Mouse (Mus musculus): ENCODE measurements at regions not wholly inside any gene's neighbourhood (a gene's known extent, or its start where the extent isn't known, plus 50 kb on each side); places are given as distances from the start of the nearest gene placed in this dataset.

DNA sequence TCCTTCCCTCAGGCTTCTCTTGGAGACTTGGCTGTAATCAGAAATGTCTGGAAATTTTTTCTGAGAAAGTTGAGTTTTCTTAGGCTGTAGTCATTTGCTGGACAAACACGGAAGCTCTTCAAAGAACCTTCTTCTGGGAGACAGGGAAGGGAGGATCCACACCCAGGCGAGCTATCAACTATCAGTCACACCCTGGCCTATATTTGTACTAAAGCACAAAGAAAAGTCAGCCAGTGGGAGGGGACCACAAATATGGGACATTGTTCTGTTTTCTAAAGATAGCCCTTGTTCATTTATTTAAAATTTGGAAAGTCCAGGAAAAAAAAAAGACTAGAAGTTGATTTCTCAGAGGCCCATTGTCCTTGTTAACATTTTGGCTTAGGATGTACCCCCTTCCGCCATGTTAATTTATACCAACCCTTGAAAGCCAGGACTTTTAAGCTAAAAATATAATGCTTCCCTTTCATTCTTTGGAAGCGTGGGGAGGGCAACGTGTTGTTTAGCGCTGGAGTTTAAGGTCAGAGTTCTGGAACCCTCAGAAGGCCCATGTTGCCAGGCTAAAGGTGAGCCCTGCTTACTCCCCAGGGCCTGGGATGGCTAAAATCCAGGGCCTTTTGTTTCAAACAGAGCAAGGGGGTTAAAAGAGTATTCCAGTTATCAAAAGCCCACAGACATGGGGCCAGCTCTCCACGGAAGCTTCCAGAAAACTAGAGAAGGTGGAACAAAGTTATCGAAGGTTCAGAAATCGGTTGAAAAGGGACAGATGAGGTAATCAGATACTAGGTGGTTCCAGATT is 99.0 kb upstream of the Max start:
- no peaks in the 10 kb centered on the region for H3K4me1 ChIP-seq (ENCODE audit: control insufficient read depth, insufficient read depth, low read length)
- no peak overlapping the region for H3K27ac ChIP-seq (replicated peaks; ENCODE audit: low read depth, low read length)
- no peaks in the 10 kb centered on the region for H3K27me3 ChIP-seq (ENCODE audit: control insufficient read depth, insufficient read depth, low read length)
- no peak overlapping the region for H3K9ac ChIP-seq (replicated peaks; ENCODE audit: low read length)
- H3K36me3 ChIP-seq (ENCODE audit: control insufficient read depth, insufficient read depth, low read length): no peaks in the 10 kb centered on the region
- H3K4me3 ChIP-seq (replicated peaks; ENCODE audit: low read depth, low read length): no peak overlapping the region
- ATAC-seq (ENCODE audit: low FRiP score, low TSS enrichment) (no peak), DNase-seq (no peak)
- WGBS: 82% methylated on average over 9 of the region's 9 CpGs
- H3K9me3 ChIP-seq (ENCODE audit: control insufficient read depth, low read length): no peaks in the 10 kb centered on the region
- H3K4me2 ChIP-seq (ENCODE audit: low read length): no peak overlapping the region

- no peaks in the 10 kb centered on the region for H3K27me3 ChIP-seq (ENCODE audit: control insufficient read depth, insufficient read depth, low read length)
- H3K9ac ChIP-seq (replicated peaks; ENCODE audit: low read length): no peak overlapping the region
- H3K4me2 ChIP-seq (ENCODE audit: low read length): peak overlapping the region; percentile 22; the same call in 1 of the 2 replicates
- H3K36me3 ChIP-seq (ENCODE audit: control insufficient read depth, insufficient read depth, low read length): no peaks in the 10 kb centered on the region
- H3K4me1 ChIP-seq (ENCODE audit: control insufficient read depth, insufficient read depth, low read length): no peaks in the 10 kb centered on the region
- DNase-seq (peak; percentile 17), ATAC-seq (ENCODE audit: low FRiP score, low TSS enrichment) (no peak)
- no peak overlapping the region for H3K4me3 ChIP-seq (replicated peaks; ENCODE audit: low read depth, low read length)
- no peaks in the 10 kb centered on the region for H3K9me3 ChIP-seq (ENCODE audit: control insufficient read depth, low read length)
- H3K27ac ChIP-seq (replicated peaks; ENCODE audit: low read depth, low read length): no peak overlapping the region
- WGBS: 24% methylated on average over 16 of the region's 16 CpGs
Observed at GRCm38 (mm10) chr12:77060060-77060695, 98.2 kb upstream of the Max start.

DNA sequence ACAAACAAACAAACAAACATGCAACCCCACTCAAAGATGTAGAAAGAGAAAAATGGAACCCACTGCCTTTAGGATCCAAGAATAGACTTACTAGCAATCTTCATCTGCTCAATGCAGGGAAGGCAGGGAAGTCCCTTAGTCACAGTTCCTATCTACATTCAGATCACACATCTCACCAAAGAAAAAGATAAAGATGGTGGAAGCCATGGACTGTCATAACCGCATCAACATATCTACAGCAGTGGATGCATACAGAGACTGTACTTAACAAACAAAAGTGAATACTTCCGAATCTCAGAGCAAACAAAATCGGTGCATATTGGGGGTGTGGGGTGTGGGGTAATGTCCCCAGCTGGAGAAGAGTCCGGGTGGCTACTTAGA is 97.7 kb upstream of the Max start:
- DNase-seq (no peak), ATAC-seq (ENCODE audit: low FRiP score, low TSS enrichment) (no peak)
- Histone ChIP-seq H3K4me3 (replicated peaks; ENCODE audit: low read depth, low read length) (no peak overlapping the region), H3K27ac (replicated peaks; ENCODE audit: low read depth, low read length) (no peak overlapping the region), H3K9me3 (ENCODE audit: control insufficient read depth, low read length) (no peaks in the 10 kb centered on the region), H3K36me3 (ENCODE audit: control insufficient read depth, insufficient read depth, low read length) (no peaks in the 10 kb centered on the region), H3K9ac (replicated peaks; ENCODE audit: low read length) (no peak overlapping the region), H3K4me2 (ENCODE audit: low read length) (no peak overlapping the region), H3K4me1 (ENCODE audit: control insufficient read depth, insufficient read depth, low read length) (no peaks in the 10 kb centered on the region), H3K27me3 (ENCODE audit: control insufficient read depth, insufficient read depth, low read length) (no peaks in the 10 kb centered on the region)
- 83% methylated on average over 4 of the region's 4 CpGs for WGBS

DNA sequence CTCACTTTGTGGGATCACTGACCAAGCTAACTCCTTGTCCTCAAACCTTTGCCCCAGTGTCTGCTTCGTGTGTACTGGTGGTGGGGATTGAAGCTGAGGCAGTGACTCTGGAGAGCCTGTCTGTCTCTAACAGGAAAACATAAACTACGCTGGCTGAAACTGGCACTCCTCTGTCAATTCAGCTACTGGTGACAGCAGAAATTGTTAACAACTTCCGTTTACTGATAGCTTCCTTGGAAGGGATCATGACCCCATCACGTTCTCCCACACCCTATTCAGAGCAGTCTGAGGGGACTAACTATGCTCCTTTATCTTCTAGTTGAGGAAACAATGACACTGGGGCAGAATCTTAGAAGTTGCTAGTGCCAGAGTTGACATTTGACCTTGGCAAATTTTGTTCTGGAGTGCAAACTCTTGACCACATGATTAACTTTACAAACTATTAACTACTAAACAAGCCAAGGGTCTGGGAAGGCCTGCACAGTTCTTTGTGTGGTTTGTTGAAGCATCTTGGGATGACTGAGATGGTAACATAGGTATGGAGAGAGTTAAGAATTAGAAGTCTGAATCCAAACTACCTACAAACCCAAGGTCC is 96.7 kb upstream of the Max start:
- no peak overlapping the region for H3K4me3 ChIP-seq (replicated peaks; ENCODE audit: low read depth, low read length)
- no peaks in the 10 kb centered on the region for H3K4me1 ChIP-seq (ENCODE audit: control insufficient read depth, insufficient read depth, low read length)
- H3K9me3 ChIP-seq (ENCODE audit: control insufficient read depth, low read length): no peaks in the 10 kb centered on the region
- ATAC-seq (ENCODE audit: low FRiP score, low TSS enrichment) (no peak), DNase-seq (no peak)
- no peaks in the 10 kb centered on the region for H3K36me3 ChIP-seq (ENCODE audit: control insufficient read depth, insufficient read depth, low read length)
- no peaks in the 10 kb centered on the region for H3K27me3 ChIP-seq (ENCODE audit: control insufficient read depth, insufficient read depth, low read length)
- WGBS: 57% methylated on average over 4 of the region's 4 CpGs
- H3K9ac ChIP-seq (replicated peaks; ENCODE audit: low read length): no peak overlapping the region
- no peak overlapping the region for H3K27ac ChIP-seq (replicated peaks; ENCODE audit: low read depth, low read length)
- H3K4me2 ChIP-seq (ENCODE audit: low read length): no peak overlapping the region

DNA sequence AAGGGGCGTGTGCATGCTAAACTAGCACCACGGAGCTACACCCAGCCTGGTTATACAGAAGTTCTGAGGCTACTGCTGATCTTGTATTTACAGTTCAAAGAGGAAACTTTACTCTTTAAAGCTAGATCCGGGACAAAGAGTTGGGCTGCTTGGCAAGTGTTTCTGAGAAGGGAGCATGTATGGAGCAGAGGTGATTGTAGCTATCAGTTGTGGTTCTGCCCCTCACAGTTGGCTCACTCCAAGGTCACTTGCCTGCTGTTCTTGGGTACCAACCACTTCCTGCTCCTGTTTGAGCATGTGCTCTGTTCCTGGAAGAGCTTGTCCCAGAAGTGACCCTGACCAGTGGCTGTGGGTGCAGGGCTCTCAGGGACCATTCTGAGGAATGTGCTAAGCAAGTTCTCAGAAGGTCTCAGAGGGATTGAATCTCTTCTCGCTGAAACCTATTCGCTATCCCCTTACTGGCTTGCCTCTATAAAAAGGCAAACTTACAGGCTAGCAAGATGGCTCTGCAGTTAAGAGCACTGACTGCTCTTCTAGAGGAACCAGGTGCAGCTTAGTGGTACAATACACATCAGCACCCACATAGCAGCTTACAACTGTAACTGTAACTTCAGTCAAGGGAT is 94.9 kb upstream of the Max start:
- DNase-seq: no peak
- no peak overlapping the region for H3K27ac ChIP-seq (replicated peaks; ENCODE audit: low read depth, low read length)
- H3K27me3 ChIP-seq (ENCODE audit: control insufficient read depth, insufficient read depth, low read length): no peaks in the 10 kb centered on the region
- H3K4me1 ChIP-seq (ENCODE audit: control insufficient read depth, insufficient read depth, low read length): no peaks in the 10 kb centered on the region
- H3K9me3 ChIP-seq (ENCODE audit: control insufficient read depth, low read length): no peaks in the 10 kb centered on the region
- H3K9ac ChIP-seq (replicated peaks; ENCODE audit: low read length): no peak overlapping the region
- ATAC-seq (ENCODE audit: low FRiP score, low TSS enrichment): no peak
- no peak overlapping the region for H3K4me3 ChIP-seq (replicated peaks; ENCODE audit: low read depth, low read length)
- WGBS: 84% methylated on average over 5 of the region's 5 CpGs
- no peaks in the 10 kb centered on the region for H3K36me3 ChIP-seq (ENCODE audit: control insufficient read depth, insufficient read depth, low read length)
- H3K4me2 ChIP-seq (ENCODE audit: low read length): no peak overlapping the region

DNA sequence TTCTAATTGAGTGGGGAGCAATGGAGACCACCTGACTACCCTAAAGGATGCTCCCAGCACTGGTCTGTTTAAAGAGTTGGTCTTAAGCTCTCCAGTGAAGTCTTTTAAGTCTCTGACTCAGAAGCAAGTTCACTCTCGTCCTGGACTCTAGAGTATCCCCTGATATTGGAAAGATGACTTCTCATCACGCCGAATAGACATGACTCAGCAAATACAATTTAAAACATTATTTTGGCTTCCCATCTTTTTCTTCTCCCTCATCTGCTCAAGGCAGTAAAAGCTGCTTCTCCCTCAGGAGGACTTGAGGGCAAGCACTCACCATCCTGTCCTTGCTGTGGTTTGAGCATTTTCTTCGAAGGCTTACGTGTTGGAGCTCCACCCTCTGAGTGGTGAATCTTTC is 92.7 kb upstream of the Max start:
- ATAC-seq (ENCODE audit: low FRiP score, low TSS enrichment): no peak
- no peak overlapping the region for H3K4me2 ChIP-seq (ENCODE audit: low read length)
- no peak for DNase-seq
- no peak overlapping the region for H3K4me3 ChIP-seq (replicated peaks; ENCODE audit: low read depth, low read length)
- H3K36me3 ChIP-seq (ENCODE audit: control insufficient read depth, insufficient read depth, low read length): no peaks in the 10 kb centered on the region
- no peaks in the 10 kb centered on the region for H3K4me1 ChIP-seq (ENCODE audit: control insufficient read depth, insufficient read depth, low read length)
- WGBS: 88% methylated on average over 5 of the region's 5 CpGs
- H3K27me3 ChIP-seq (ENCODE audit: control insufficient read depth, insufficient read depth, low read length): no peaks in the 10 kb centered on the region
- H3K9me3 ChIP-seq (ENCODE audit: control insufficient read depth, low read length): no peaks in the 10 kb centered on the region
- H3K27ac ChIP-seq (replicated peaks; ENCODE audit: low read depth, low read length): no peak overlapping the region
- no peak overlapping the region for H3K9ac ChIP-seq (replicated peaks; ENCODE audit: low read length)

GRCm38 (mm10) chr12:77054211-77054610 is 92.2 kb upstream of the Max start:
- H3K9me3 ChIP-seq (ENCODE audit: control insufficient read depth, low read length): no peaks in the 10 kb centered on the region
- no peak for ATAC-seq (ENCODE audit: low FRiP score, low TSS enrichment)

DNA sequence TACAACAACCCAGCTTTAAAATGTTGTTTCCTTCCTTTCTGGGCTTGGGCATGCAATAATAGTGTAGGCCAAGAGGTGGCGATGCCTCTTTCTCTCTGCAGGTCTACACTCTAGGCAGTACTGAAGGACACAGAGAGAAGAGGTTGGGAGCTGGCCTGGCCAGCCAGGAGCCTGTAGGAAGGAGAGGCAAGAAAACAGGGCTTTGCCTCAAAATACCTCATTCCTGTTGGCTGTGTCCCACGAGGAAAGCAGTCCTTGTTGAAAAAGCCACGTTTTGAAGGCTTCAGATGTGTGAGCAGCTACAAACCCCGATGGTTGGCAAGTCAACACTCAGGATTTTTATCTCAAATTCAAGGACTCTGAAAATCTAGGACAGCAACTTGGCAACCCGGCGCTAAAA is 90.9 kb upstream of the Max start:
- no peak for ATAC-seq (ENCODE audit: low FRiP score, low TSS enrichment)
- no peak overlapping the region for H3K4me3 ChIP-seq (replicated peaks; ENCODE audit: low read depth, low read length)
- H3K4me2 ChIP-seq (ENCODE audit: low read length): no peak overlapping the region
- H3K27ac ChIP-seq (replicated peaks; ENCODE audit: low read depth, low read length): no peak overlapping the region
- WGBS: 80% methylated on average over 6 of the region's 6 CpGs
- H3K36me3 ChIP-seq (ENCODE audit: control insufficient read depth, insufficient read depth, low read length): no peaks in the 10 kb centered on the region
- no peaks in the 10 kb centered on the region for H3K9me3 ChIP-seq (ENCODE audit: control insufficient read depth, low read length)
- no peaks in the 10 kb centered on the region for H3K4me1 ChIP-seq (ENCODE audit: control insufficient read depth, insufficient read depth, low read length)
- peak; percentile 11 for DNase-seq
- H3K27me3 ChIP-seq (ENCODE audit: control insufficient read depth, insufficient read depth, low read length): no peaks in the 10 kb centered on the region
- H3K9ac ChIP-seq (replicated peaks; ENCODE audit: low read length): no peak overlapping the region

More at GRCm38 (mm10) chr12:77054211-77054610, 92.2 kb upstream of the Max start:
- Histone ChIP-seq H3K27me3 (ENCODE audit: control insufficient read depth, insufficient read depth, low read length) (no peaks in the 10 kb centered on the region), H3K9ac (replicated peaks; ENCODE audit: low read length) (no peak overlapping the region), H3K36me3 (ENCODE audit: control insufficient read depth, insufficient read depth, low read length) (no peaks in the 10 kb centered on the region), H3K27ac (replicated peaks; ENCODE audit: low read depth, low read length) (no peak overlapping the region), H3K4me3 (replicated peaks; ENCODE audit: low read depth, low read length) (no peak overlapping the region), H3K4me1 (ENCODE audit: control insufficient read depth, insufficient read depth, low read length) (no peaks in the 10 kb centered on the region), H3K4me2 (ENCODE audit: low read length) (no peak overlapping the region)
- DNase-seq: no peak
- 91% methylated on average over 7 of the region's 7 CpGs for WGBS

All from midbrain, embryonic 14.5 days (tissue).